Mouse (Mus musculus) small intestine, adult 2 months (tissue): ENCODE results near the gene Colq.

Source experiments
- CTCF ChIP-seq: fragments of 200-500 bp; IDR thresholded peaks from 2 replicates; pipeline ENCODE4 v1.5.1; 2012; ENCODE audit warnings: low read depth, mild to moderate bottlenecking, control low read depth, inconsistent platforms, low read length, moderate library complexity, mixed read lengths; ENCODE audit not compliant: insufficient replicate concordance, insufficient read length; ENCODE audit errors: extremely low read depth
- POLR2A ChIP-seq: fragments of 200-500 bp; IDR thresholded peaks from 2 replicates; pipeline ENCODE4 v1.6.1; 2012; ENCODE audit warnings: low read depth, mild to moderate bottlenecking, control low read depth, inconsistent platforms, low read length, moderate library complexity

DNA sequence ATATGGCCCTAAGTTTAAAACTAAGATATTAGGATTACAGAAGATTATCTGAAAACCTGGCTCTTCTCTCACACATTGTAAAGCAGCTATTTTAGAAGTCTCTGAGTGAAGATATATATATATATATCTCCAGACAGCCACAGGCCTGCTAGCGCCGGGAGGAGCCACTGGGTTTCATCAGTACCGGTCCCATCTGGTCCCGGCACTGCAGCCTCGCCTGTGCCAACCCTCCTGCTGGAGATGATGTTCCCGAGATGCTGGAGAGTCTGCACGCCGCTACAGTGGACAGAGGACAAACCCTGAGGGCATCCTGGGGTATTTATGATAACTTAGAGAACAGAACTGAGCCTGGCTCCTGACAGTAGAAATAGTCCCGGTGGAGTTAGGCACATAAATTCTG lies 26.1 kb upstream of the Colq start:
- no peak for TF ChIP-seq CTCF
- TF ChIP-seq POLR2A, result no peak
